Mouse (Mus musculus) C2C12 (cell line): ENCODE results near the gene Lamc1. TPM values are rescaled to one million over a fixed set of nuclear protein-coding genes. Genes with fewer than 3 reads are reported as not detected.

Experiments used
- H3K27me3 ChIP-seq: one replicate; pipeline ENCODE4 v1.6.1; 2011; ENCODE audit not compliant: control insufficient read depth, insufficient read depth, insufficient read length
- H3K36me3 ChIP-seq: one replicate; pipeline ENCODE4 v1.6.1; 2011; ENCODE audit not compliant: control insufficient read depth, insufficient read depth
- H3K4me3 ChIP-seq: one replicate; pipeline ENCODE4 v1.5.1; 2011; ENCODE audit warnings: mild to moderate bottlenecking, control low read depth; ENCODE audit not compliant: poor library complexity, insufficient read depth, severe bottlenecking
- H3K79me2 ChIP-seq: one replicate; pipeline ENCODE4 v1.6.1; 2011; ENCODE audit not compliant: control insufficient read depth, insufficient read depth
- H3K79me3 ChIP-seq: one replicate; pipeline ENCODE4 v1.6.1; 2011; ENCODE audit warnings: low read depth, control low read depth
- H3ac ChIP-seq: one replicate; pipeline ENCODE3; 2011; ENCODE audit warnings: low read depth; ENCODE audit not compliant: control insufficient read depth, insufficient read length
- CEBPB ChIP-seq: IDR thresholded peaks from one replicate; pipeline ENCODE4 v1.6.1; 2011; ENCODE audit warnings: low read depth, mild to moderate bottlenecking, control low read depth, moderate library complexity
- CTCF ChIP-seq: IDR thresholded peaks from one replicate; pipeline ENCODE4 v1.5.1; 2011; ENCODE audit not compliant: control insufficient read depth, insufficient read depth, insufficient read length
- FOSL1 ChIP-seq: IDR thresholded peaks from one replicate; pipeline ENCODE4 v1.8.0; 2011; ENCODE audit warnings: mild to moderate bottlenecking, low read length; ENCODE audit not compliant: poor library complexity, insufficient read depth, severe bottlenecking
- MAX ChIP-seq: IDR thresholded peaks from one replicate; pipeline ENCODE4 v1.6.1; 2011; ENCODE audit warnings: mild to moderate bottlenecking, control low read depth
- MYOD1 ChIP-seq: IDR thresholded peaks from one replicate; pipeline ENCODE4 v1.6.1; 2011; ENCODE audit warnings: low read depth; ENCODE audit not compliant: control insufficient read depth, insufficient read length
- MYOG ChIP-seq: IDR thresholded peaks from one replicate; pipeline ENCODE4 v1.6.1; 2011; ENCODE audit not compliant: control insufficient read depth, insufficient read length; ENCODE audit errors: extremely low read depth
- USF1 ChIP-seq: IDR thresholded peaks from one replicate; pipeline ENCODE4 v1.6.1; 2011; ENCODE audit warnings: low read depth, mild to moderate bottlenecking, control low read depth, moderate library complexity
- polyA plus RNA-seq: library from polyadenylated mRNA; unstranded; fragments of >200 nt; fragmentation: generic; extraction: Trizol; gene quantifications from one replicate; pipeline ENCODE4 v1.2.1, GENCODE M21; 2012; ENCODE audit warnings: missing spikeins

The Lamc1 gene
- polyA plus RNA-seq, 1 experiment = 35.5 TPM

- H3K79me3 ChIP-seq = peaks cover 48% of the 10 kb centered on the region
These were observed 54.5 kb downstream of the Lamc1 start for GRCm38 (mm10) chr1:153278028-153278613.

GRCm38 (mm10) chr1:153275466-153275865 lies 57.1 kb downstream of the Lamc1 start:
- H3K36me3 ChIP-seq = peaks cover 6% of the 10 kb centered on the region
- H3K4me3 ChIP-seq = no peak overlapping the region
- H3K79me3 ChIP-seq = peaks cover 29% of the 10 kb centered on the region
- H3ac ChIP-seq = no peak overlapping the region
- H3K27me3 ChIP-seq = no peaks in the 10 kb centered on the region
- TF ChIP-seq MAX = no peak
- no peak for TF ChIP-seq USF1
- no peak for TF ChIP-seq CTCF
- no peak for TF ChIP-seq FOSL1
- TF ChIP-seq MYOG = no peak
- TF ChIP-seq CEBPB = no peak
- TF ChIP-seq MYOD1 = no peak
- H3K79me2 ChIP-seq = peaks cover 82% of the 10 kb centered on the region

More at GRCm38 (mm10) chr1:153278028-153278613, 54.5 kb downstream of the Lamc1 start:
- Histone ChIP-seq H3K36me3 (peaks cover 6% of the 10 kb centered on the region), H3K4me3 (no peak overlapping the region), H3K27me3 (no peaks in the 10 kb centered on the region), H3K79me2 (peaks cover 86% of the 10 kb centered on the region), H3ac (no peak overlapping the region)
- TF ChIP-seq USF1 = no peak
- no peak for TF ChIP-seq FOSL1
- TF ChIP-seq MYOD1 = no peak
- TF ChIP-seq CTCF = no peak
- TF ChIP-seq CEBPB = no peak
- no peak for TF ChIP-seq MAX
- TF ChIP-seq MYOG = no peak

DNA sequence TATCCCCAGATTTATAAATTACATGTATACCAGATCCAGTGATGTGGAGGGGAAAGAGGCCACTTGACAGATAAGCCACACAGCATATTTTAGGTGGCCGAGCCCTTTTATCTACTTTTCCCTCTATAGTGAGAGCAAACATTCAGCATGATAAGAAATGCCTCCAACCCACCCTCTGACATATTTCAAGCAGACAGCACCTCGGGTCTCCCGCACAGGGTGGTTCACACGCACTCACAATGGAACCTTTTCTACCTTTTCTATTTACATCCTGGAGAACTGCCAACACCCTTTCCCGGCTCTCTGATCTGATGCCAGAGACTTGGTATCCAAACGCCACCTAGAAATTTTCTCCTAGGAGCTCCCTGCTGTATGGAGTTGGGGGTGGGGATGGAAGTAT lies 58.0 kb downstream of the Lamc1 start:
- peaks cover 24% of the 10 kb centered on the region for H3K79me3 ChIP-seq

DNA sequence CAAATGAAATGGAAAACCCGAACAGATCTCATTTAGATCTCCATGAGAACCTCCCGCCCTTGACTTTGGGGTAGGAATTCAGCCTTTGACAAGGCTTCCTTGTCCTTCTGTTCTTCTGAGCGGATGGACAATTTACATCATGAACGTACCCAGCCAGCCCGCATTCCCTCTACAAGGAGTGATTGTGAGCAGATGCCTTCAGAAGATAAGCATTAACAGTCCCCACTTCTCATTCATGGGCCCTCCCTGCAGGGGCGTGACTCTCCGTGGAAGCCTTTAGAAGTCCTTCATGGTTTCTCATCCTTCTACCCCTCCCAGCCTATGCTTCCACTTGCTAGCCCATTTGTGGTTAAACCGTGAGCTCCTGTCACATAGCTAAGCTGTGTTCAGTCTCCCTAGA lies 58.9 kb downstream of the Lamc1 start:
- H3K79me2 ChIP-seq = peaks cover 73% of the 10 kb centered on the region
- peaks cover 27% of the 10 kb centered on the region for H3K79me3 ChIP-seq
- TF ChIP-seq FOSL1 = no peak
- no peak for TF ChIP-seq MYOG
- no peak for TF ChIP-seq USF1
- no peak for TF ChIP-seq CEBPB
- no peak for TF ChIP-seq MYOD1
- no peak for TF ChIP-seq MAX
- TF ChIP-seq CTCF = no peak
- no peak overlapping the region for H3ac ChIP-seq
- H3K27me3 ChIP-seq = no peaks in the 10 kb centered on the region
- H3K4me3 ChIP-seq = no peak overlapping the region
- H3K36me3 ChIP-seq = peaks cover 6% of the 10 kb centered on the region

More for the DNA sequence above, 58.0 kb downstream of the Lamc1 start:
- Histone ChIP-seq H3K4me3 (no peak overlapping the region), H3K36me3 (peaks cover 6% of the 10 kb centered on the region), H3ac (no peak overlapping the region), H3K79me2 (peaks cover 73% of the 10 kb centered on the region), H3K27me3 (no peaks in the 10 kb centered on the region)
- no peak for TF ChIP-seq CEBPB
- no peak for TF ChIP-seq FOSL1
- TF ChIP-seq MYOG = no peak
- TF ChIP-seq CTCF = no peak
- no peak for TF ChIP-seq MAX
- no peak for TF ChIP-seq USF1
- TF ChIP-seq MYOD1 = no peak

DNA sequence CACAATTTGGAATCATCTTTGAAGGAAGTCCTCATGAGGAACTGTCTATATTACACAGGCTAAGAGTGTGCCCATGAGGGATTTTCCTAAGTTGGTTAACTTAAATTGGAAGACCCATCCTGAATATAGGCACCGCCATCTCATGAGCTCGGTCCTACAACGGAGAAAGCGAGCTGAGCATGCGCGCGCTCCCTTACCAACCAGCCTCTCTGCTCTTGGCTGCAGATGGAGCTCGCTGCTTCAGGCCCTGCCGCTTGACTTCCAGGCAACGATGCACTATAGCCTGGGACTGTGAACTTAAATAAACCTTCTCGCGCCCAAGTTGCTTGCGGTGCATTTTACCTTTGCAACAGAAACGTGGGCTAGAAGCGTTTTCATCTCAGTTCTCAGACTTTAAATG lies 61.8 kb downstream of the Lamc1 start:
- no peak overlapping the region for H3K4me3 ChIP-seq
- no peaks in the 10 kb centered on the region for H3K27me3 ChIP-seq
- no peak overlapping the region for H3ac ChIP-seq
- H3K79me3 ChIP-seq = peaks cover 14% of the 10 kb centered on the region
- H3K79me2 ChIP-seq = peaks cover 77% of the 10 kb centered on the region
- peaks cover 6% of the 10 kb centered on the region for H3K36me3 ChIP-seq
- TF ChIP-seq CEBPB = no peak
- TF ChIP-seq USF1 = no peak
- TF ChIP-seq FOSL1 = no peak
- no peak for TF ChIP-seq MYOD1
- TF ChIP-seq MYOG = no peak
- TF ChIP-seq CTCF = no peak
- no peak for TF ChIP-seq MAX
